Mouse (Mus musculus) T-cell, adult 2 months (primary cell): ENCODE measurements around the gene Lysmd1.

ENCODE experiments used
- DNase-seq: peaks from one replicate; pipeline ENCODE4 v3.0.0; 2022; ENCODE audit warnings: low spot score

Lysmd1 gene

DNA sequence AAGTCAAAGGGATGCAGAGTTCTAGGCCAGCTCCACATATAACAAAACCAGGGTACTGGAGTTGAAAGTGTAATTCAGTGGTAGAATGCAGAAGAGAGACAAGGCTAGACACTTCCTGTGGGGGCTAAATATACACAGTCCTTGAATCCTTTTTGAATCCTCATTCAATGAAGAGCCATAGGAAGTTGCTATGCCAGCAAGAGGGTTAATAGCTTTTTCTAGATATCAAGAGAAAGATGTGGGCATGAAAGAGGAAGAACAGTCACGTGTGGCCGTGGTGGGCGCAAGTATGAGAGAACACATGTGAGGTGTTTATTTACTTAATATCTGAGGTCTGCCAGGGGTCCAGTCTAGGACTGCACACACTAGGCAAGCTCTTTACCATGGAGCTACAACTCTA is 2.4 kb downstream of the Lysmd1 start:
- DNase-seq: no peak

DNA sequence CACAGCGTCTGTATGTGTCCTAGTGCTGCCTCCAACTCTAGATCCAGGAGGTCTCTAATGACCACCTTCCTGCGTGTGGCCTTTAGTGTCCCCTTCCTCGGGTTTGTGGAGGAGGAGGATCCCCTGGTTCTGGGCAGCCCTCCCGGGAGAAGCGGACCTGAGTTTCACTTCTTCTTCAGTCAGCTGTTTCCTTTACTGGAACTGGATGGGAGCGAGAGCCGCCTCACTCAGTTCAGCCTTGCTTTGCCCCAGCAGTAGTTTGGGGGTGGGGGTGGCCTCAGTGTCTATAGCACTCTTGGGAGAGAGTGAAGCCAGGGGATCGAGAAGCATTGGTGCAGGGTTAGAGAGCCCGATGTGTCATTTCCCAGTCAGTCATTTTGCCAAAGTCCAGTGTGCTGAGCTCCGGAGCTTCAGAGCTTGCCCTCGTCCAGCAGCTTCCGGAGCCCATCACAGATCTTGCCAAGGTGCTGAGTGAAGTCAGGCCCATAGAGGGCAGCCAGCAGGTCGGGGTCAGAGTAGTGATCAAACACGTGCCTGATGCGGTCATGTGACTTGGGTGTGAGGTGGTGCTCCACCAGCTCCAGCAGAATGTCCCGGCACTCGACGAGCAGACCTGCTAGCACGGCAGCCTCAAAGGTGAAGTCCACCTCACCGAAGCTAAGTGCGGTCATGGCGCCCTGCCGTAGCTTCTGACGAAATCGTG is 5.8 kb downstream of the Lysmd1 start:
- no peak for DNase-seq

DNA sequence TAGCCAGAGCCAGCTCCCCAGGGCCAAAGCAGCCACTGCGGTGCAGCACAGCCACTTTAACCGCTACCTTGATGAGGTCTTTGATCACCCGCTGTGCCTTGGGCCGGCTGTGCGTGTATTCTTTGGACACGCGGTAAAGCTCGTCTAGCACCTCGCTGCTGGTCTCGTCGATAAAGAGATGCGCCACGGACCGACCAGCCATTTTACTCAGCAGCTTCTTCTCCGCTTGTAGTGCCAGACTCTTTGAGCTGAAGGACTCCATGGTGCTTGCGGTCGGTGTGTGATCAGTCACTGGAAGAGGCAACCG is 6.4 kb downstream of the Lysmd1 start:
- DNase-seq: no peak

GRCm38 (mm10) chr3:95140795-95141194 is 6.9 kb downstream of the Lysmd1 start:
- no peak for DNase-seq

- DNase-seq: peak; percentile 89
Observed at GRCm38 (mm10) chr3:95141474-95141873, 7.6 kb downstream of the Lysmd1 start.

- DNase-seq: peak; percentile 64
Observed at GRCm38 (mm10) chr3:95141952-95142616, 8.2 kb downstream of the Lysmd1 start, which contains the start of gene Tnfaip8l2. Gene Tnfaip8l2, minus strand, starts transcription at chr3:95142360.

- peak; percentile 88 for DNase-seq
Observed at GRCm38 (mm10) chr3:95142617-95143011, 8.7 kb downstream of the Lysmd1 start.

- no peak for DNase-seq
Observed at GRCm38 (mm10) chr3:95147924-95148323, 14.0 kb downstream of the Lysmd1 start.

DNA sequence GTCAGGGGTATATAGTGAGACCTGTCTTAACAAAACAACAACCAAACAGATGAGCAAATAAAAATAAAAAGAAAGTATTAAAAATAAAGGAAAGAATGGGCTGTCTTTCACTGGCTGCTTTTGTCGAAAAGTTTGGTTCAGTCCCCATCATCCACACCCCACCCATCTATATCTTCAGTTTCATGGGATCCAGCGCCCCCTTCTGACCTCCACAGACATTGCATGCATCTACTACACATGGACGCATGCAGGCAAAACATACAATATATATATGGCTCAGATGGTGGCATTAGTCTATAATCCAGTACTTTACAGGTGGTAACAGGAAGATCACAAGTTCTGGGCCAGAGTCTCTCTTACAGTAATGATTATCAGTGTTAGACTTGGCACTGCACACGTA is 20.0 kb downstream of the Lysmd1 start:
- DNase-seq: peak; percentile 77

- DNase-seq: no peak
Observed at GRCm38 (mm10) chr3:95159511-95159986, 25.7 kb downstream of the Lysmd1 start.

DNA sequence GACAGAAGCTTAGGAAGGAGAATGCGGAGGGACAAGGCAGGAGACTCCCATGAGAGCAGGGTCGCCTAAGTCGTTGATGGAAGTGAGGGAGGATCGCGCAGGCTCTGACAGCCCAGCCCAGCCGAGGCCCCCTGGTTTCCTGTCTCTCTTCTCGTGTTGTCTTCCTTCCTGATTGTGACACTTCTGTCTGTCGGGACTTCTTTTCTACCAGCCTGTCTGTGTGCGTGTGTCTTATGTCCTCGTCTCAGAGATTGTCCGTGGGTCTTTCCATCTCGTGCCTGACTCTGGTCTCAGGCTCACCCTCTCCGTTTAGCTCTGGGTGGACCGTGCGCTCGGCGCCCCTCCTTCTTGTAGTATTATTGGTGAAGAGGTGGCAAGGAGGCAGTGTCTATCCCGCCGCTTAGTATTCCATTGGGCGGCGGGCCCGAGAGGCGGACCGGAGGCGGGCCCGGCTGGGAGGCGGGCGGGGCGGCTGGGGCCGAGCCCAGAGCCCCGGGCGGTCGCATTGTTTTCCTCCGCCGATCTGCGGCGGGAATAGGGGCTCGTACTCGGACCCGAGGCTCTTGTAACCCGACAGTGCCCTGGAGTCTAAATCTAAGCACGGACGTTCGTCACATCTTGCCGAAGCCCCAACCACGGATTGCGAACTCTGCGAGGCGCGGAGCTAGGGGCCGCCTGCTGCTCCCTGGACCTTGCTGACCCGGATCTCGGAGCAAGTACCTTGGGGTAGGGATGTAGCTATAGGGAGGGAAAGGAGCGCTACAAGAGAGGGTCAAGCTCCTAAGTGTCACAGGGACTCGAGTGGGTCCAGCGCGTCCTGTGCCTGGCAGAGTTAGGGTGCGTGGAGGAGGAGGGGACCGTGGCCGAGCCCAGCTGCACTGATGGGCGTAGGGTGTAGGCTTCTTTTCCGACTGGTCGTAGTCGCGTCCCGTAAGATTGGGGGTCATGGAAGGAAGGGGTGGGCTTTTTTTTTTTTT is 26.4 kb downstream of the Lysmd1 start, which contains the start of gene Sema6c:
Gene Sema6c (plus strand): TSS at position 471 of the 977 bp plus-strand sequence.
- DNase-seq: peak; percentile 83

DNA sequence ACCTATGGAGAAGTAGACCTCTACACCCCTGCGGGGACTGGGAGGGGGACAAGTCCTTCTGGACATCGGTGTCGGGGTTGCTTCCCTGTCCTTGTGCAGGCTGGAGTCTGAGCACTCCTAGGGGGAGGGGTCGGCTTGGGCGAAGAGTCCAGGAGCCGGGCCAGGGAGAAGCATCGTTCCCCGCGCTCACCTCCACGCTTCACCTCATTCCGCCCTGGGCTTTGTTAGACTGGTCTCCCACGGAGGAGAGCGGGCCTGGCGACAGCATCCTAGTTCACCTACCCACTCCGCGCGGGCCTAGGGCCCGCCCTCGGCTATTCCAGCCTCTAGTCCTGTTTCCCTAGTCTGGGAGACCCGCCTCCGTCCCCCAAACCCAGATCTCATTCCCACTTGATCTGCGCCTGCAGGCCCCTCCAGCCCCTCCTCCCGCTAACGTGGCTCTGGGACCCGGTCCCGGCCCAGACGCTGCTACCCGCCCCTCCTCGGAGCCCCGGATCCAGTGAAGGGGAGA is 27.2 kb downstream of the Lysmd1 start:
- no peak for DNase-seq

DNA sequence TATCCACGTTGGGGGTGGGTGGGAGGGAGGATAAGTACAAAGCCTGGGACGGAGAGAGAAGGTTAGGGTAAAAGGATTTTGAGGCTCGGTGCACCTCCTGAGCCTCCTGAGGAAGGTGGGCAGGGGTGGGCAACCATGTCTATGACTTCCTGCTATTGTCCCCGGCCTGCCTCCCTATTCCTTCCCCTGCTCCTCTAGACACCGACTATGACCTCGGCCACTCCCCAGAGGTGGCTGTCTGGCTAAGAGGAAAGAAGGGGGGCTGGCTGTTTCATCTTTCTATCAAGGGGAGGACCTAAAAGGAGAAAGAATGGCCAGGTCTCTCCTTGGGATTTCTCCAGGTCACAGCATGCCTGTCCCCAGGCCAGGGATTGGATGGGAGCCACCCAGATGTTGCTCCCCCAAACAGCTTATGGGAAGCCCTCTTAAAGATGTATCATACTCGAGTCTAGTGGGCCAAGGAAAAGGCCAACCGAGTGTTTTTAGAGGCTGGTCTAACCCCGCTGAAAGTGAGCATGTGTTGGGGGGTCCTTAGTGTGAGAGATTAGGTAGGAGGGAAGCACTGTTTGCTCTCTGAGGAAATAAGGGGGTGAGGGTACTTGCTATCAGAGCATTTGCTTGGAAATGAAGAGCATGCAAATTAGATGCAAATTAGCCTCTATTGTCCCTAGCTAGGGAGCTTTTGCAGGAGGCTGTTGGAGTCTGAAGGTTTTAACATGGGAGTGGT is 27.9 kb downstream of the Lysmd1 start:
- DNase-seq: no peak

DNA sequence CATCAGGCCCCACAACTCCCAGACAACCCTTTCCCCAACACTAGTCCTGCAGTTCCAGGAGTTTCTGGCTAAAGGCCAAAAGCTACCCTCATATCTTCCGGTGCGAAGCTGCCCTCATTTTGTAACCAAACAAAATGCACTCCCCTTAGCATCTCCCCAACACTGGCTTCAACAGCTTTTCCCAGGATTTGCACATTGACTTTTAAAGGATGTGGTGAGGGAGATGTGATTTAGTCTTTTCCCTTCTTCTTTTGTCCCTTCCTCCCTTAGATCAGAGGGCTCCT is 28.4 kb downstream of the Lysmd1 start:
- no peak for DNase-seq

- no peak for DNase-seq
Observed at GRCm38 (mm10) chr3:95163419-95164255, 29.7 kb downstream of the Lysmd1 start.

GRCm38 (mm10) chr3:95164256-95164550 is 30.3 kb downstream of the Lysmd1 start:
- DNase-seq: no peak

DNA sequence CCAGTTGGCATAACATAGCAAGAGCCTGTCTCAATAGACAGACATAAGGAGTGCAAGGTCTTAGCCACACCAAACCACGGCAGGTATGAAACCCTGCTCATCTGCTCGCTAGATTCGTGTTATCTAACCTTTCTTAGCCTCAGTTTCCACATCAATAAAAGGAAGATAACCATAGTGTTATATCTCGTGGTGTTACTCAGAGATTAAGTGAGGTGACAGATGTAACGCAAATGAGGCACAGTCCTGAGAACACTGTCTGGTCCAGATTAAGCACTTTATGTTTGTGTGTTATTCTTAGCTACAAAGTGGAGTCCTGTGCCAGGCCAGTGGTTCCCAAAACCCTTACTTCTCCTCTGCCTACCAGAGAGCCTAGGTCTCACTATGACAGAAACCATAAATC is 31.0 kb downstream of the Lysmd1 start:
- DNase-seq: no peak

- no peak for DNase-seq
Observed at GRCm38 (mm10) chr3:95169996-95170395, 36.1 kb downstream of the Lysmd1 start.

- no peak for DNase-seq
Observed at GRCm38 (mm10) chr3:95171105-95171504, 37.2 kb downstream of the Lysmd1 start.

- DNase-seq: no peak
Observed at GRCm38 (mm10) chr3:95172526-95173255, 38.8 kb downstream of the Lysmd1 start.
